Mouse (Mus musculus): ENCODE data around the gene Trpv5. TPM values are rescaled to one million over a fixed set of nuclear protein-coding genes. Genes with fewer than 3 reads are reported as not detected.

Gene Trpv5
- polyA plus RNA-seq, 1 experiment from 2014 or later = not detected

GRCm38 (mm10) chr6:41637393-41637792 is 43.2 kb downstream of the Trpv5 start:
- H3K4me1 ChIP-seq (replicated peaks) = no peaks in the 10 kb centered on the region
- no peak overlapping the region for H3K27ac ChIP-seq
- 40% methylated on average over 1 of the region's 1 CpGs for WGBS
- no peaks in the 10 kb centered on the region for H3K9me3 ChIP-seq
- H3K4me3 ChIP-seq (replicated peaks) = no peak overlapping the region
- no peak overlapping the region for H3K9ac ChIP-seq (replicated peaks)
- no peak overlapping the region for H3K4me2 ChIP-seq (replicated peaks)
- ATAC-seq = peak; percentile 61
- no peaks in the 10 kb centered on the region for H3K27me3 ChIP-seq
- H3K36me3 ChIP-seq = no peaks in the 10 kb centered on the region

- WGBS = 16% methylated on average over 5 of the region's 5 CpGs
- no peaks in the 10 kb centered on the region for H3K4me1 ChIP-seq (replicated peaks)
These were observed 44.4 kb downstream of the Trpv5 start, which contains the start of gene Trpv6 for GRCm38 (mm10) chr6:41636178-41636577. Gene Trpv6, minus strand, starts transcription at chr6:41636405.

GRCm38 (mm10) chr6:41635211-41635610 is 45.4 kb downstream of the Trpv5 start:
- H3K4me1 ChIP-seq (replicated peaks) = no peaks in the 10 kb centered on the region
- H3K4me2 ChIP-seq (replicated peaks) = no peak overlapping the region
- no peak for ATAC-seq
- no peak overlapping the region for H3K4me3 ChIP-seq (replicated peaks)
- WGBS = 54% methylated on average over 1 of the region's 1 CpGs
- no peaks in the 10 kb centered on the region for H3K27me3 ChIP-seq
- no peaks in the 10 kb centered on the region for H3K36me3 ChIP-seq
- H3K27ac ChIP-seq = no peak overlapping the region
- H3K9ac ChIP-seq (replicated peaks) = no peak overlapping the region
- H3K9me3 ChIP-seq = no peaks in the 10 kb centered on the region

More at GRCm38 (mm10) chr6:41636178-41636577, 44.4 kb downstream of the Trpv5 start, which contains the start of gene Trpv6:
- Histone ChIP-seq H3K9me3 (no peaks in the 10 kb centered on the region), H3K4me3 (replicated peaks) (no peak within 1 kb of the TSS), H3K27me3 (no peaks in the 10 kb centered on the region), H3K9ac (replicated peaks) (no peak within 1 kb of the TSS), H3K36me3 (no peaks in the 10 kb centered on the region), H3K27ac (no peak within 1 kb of the TSS), H3K4me2 (replicated peaks) (no peak within 1 kb of the TSS)
- 0 out of 2 replicates have a peak, but pooled peaks have one; percentile 6 for ATAC-seq

GRCm38 (mm10) chr6:41631549-41631948 is 49.0 kb downstream of the Trpv5 start:
- Histone ChIP-seq H3K4me1 (replicated peaks) (no peaks in the 10 kb centered on the region), H3K4me3 (replicated peaks) (no peak overlapping the region), H3K27me3 (no peaks in the 10 kb centered on the region), H3K9me3 (no peaks in the 10 kb centered on the region), H3K9ac (replicated peaks) (no peak overlapping the region), H3K36me3 (no peaks in the 10 kb centered on the region), H3K4me2 (replicated peaks) (no peak overlapping the region), H3K27ac (no peak overlapping the region)
- no peak for ATAC-seq
- 84% methylated on average over 4 of the region's 4 CpGs for WGBS

- 75% methylated on average over 2 of the region's 2 CpGs for whole genome bisulfite sequencing
- no peak overlapping the region for H3K4me2 ChIP-seq (replicated peaks)
- H3K9me3 ChIP-seq = no peaks in the 10 kb centered on the region
- H3K9ac ChIP-seq (replicated peaks) = no peak overlapping the region
- no peak overlapping the region for H3K4me3 ChIP-seq (replicated peaks)
- no peaks in the 10 kb centered on the region for H3K4me1 ChIP-seq (replicated peaks)
- H3K27me3 ChIP-seq = no peaks in the 10 kb centered on the region
- no peaks in the 10 kb centered on the region for H3K36me3 ChIP-seq
- H3K27ac ChIP-seq = no peak overlapping the region
- ATAC-seq = no peak
These were observed 49.8 kb downstream of the Trpv5 start for GRCm38 (mm10) chr6:41630791-41631190.

- Histone ChIP-seq H3K27me3 (no peaks in the 10 kb centered on the region), H3K4me1 (replicated peaks) (no peaks in the 10 kb centered on the region), H3K4me3 (replicated peaks) (no peak overlapping the region), H3K36me3 (no peaks in the 10 kb centered on the region), H3K4me2 (replicated peaks) (no peak overlapping the region), H3K9me3 (no peaks in the 10 kb centered on the region), H3K9ac (replicated peaks) (no peak overlapping the region), H3K27ac (no peak overlapping the region)
- no peak for ATAC-seq
- 91% methylated on average over 1 of the region's 1 CpGs for WGBS
These were observed 52.4 kb downstream of the Trpv5 start for GRCm38 (mm10) chr6:41628180-41628579.

- Histone ChIP-seq H3K4me2 (replicated peaks) (no peak overlapping the region), H3K4me3 (replicated peaks) (no peak overlapping the region), H3K36me3 (peaks cover 31% of the 10 kb centered on the region), H3K9ac (replicated peaks) (no peak overlapping the region), H3K27ac (no peak overlapping the region), H3K4me1 (replicated peaks) (no peaks in the 10 kb centered on the region), H3K9me3 (no peaks in the 10 kb centered on the region), H3K27me3 (no peaks in the 10 kb centered on the region)
- peak; percentile 51; the same call in 1 of the 2 replicates for ATAC-seq
- WGBS = 66% methylated on average over 9 of the region's 9 CpGs
These were observed 57.9 kb downstream of the Trpv5 start for GRCm38 (mm10) chr6:41622661-41623060.

- H3K4me3 ChIP-seq (replicated peaks) = no peak overlapping the region
- H3K27me3 ChIP-seq = no peaks in the 10 kb centered on the region
- H3K4me1 ChIP-seq (replicated peaks) = no peaks in the 10 kb centered on the region
- H3K9ac ChIP-seq (replicated peaks) = no peak overlapping the region
- no peaks in the 10 kb centered on the region for H3K9me3 ChIP-seq
- ATAC-seq = no peak
- no peak overlapping the region for H3K4me2 ChIP-seq (replicated peaks)
- WGBS = 90% methylated on average over 12 of the region's 12 CpGs
- H3K27ac ChIP-seq = no peak overlapping the region
- H3K36me3 ChIP-seq = peaks cover 44% of the 10 kb centered on the region
These were observed 59.2 kb downstream of the Trpv5 start for GRCm38 (mm10) chr6:41621241-41621990.

- no peaks in the 10 kb centered on the region for H3K9me3 ChIP-seq
- no peaks in the 10 kb centered on the region for H3K4me1 ChIP-seq (replicated peaks)
- H3K4me3 ChIP-seq (replicated peaks) = no peak overlapping the region
- 94% methylated on average over 9 of the region's 9 CpGs for WGBS
- ATAC-seq = no peak
- no peaks in the 10 kb centered on the region for H3K27me3 ChIP-seq
- H3K4me2 ChIP-seq (replicated peaks) = no peak overlapping the region
- peaks cover 55% of the 10 kb centered on the region for H3K36me3 ChIP-seq
- no peak overlapping the region for H3K9ac ChIP-seq (replicated peaks)
- H3K27ac ChIP-seq = no peak overlapping the region
These were observed 60.3 kb downstream of the Trpv5 start for GRCm38 (mm10) chr6:41620173-41620798.

GRCm38 (mm10) chr6:41607637-41608036 is 72.9 kb downstream of the Trpv5 start:
- H3K27ac ChIP-seq = no peak overlapping the region
- no peak overlapping the region for H3K4me3 ChIP-seq (replicated peaks)
- no peaks in the 10 kb centered on the region for H3K9me3 ChIP-seq
- ATAC-seq = no peak
- H3K36me3 ChIP-seq = no peaks in the 10 kb centered on the region
- H3K4me2 ChIP-seq (replicated peaks) = peak overlapping the region; percentile 64
- WGBS = 68% methylated on average over 5 of the region's 5 CpGs
- 0 out of 2 replicates have a peak overlapping the region, but pooled peaks have one; percentile 7 for H3K9ac ChIP-seq (replicated peaks)
- no peaks in the 10 kb centered on the region for H3K27me3 ChIP-seq
- peaks cover 35% of the 10 kb centered on the region for H3K4me1 ChIP-seq (replicated peaks)

GRCm38 (mm10) chr6:41606214-41606613 is 74.4 kb downstream of the Trpv5 start:
- Histone ChIP-seq H3K9ac (replicated peaks) (peak overlapping the region; percentile 92), H3K9me3 (no peaks in the 10 kb centered on the region), H3K4me2 (replicated peaks) (peak overlapping the region; percentile 64), H3K27ac (no peak overlapping the region), H3K4me1 (replicated peaks) (peaks cover 35% of the 10 kb centered on the region), H3K36me3 (no peaks in the 10 kb centered on the region), H3K4me3 (replicated peaks) (peak overlapping the region; percentile 77), H3K27me3 (no peaks in the 10 kb centered on the region)
- ATAC-seq = peak; percentile 12
- 6% methylated on average over 4 of the region's 4 CpGs for WGBS

GRCm38 (mm10) chr6:41605794-41606104 is 74.8 kb downstream of the Trpv5 start:
- Histone ChIP-seq H3K9ac (replicated peaks) (peak overlapping the region; percentile 92), H3K27me3 (no peaks in the 10 kb centered on the region), H3K4me1 (replicated peaks) (peaks cover 35% of the 10 kb centered on the region), H3K4me2 (replicated peaks) (peak overlapping the region; percentile 64), H3K9me3 (no peaks in the 10 kb centered on the region), H3K27ac (peak overlapping the region; percentile 95), H3K4me3 (replicated peaks) (peak overlapping the region; percentile 77), H3K36me3 (no peaks in the 10 kb centered on the region)
- ATAC-seq = peak; percentile 68
- WGBS = under 1% methylated on average over 7 of the region's 7 CpGs

Measured in midbrain, embryonic 13.5 days (tissue).